Mouse (Mus musculus) heart, adult 18-20 months (tissue): ENCODE measurements around the gene Pex6. TPM values are rescaled to one million over a fixed set of nuclear protein-coding genes. Genes with fewer than 3 reads are reported as not detected.

Experiments used
- DNase-seq, 2 experiments: peaks; one replicate each; pipeline ENCODE4 v3.0.0; 2021 to 2022; ENCODE audit warnings: mixed read lengths in 1 of 2
- total RNA-seq, 2 experiments: library from RNA; stranded (reverse); gene quantifications; 2 replicates each; pipeline ENCODE4 v1.2.3; 2021

The Pex6 gene
- total RNA-seq, 2 experiments from 2014 or later: 36.1 to 39.2 TPM

- no peak for DNase-seq
Observed at GRCm38 (mm10) chr17:46699912-46700311, 11.4 kb upstream of the Pex6 start.

DNA sequence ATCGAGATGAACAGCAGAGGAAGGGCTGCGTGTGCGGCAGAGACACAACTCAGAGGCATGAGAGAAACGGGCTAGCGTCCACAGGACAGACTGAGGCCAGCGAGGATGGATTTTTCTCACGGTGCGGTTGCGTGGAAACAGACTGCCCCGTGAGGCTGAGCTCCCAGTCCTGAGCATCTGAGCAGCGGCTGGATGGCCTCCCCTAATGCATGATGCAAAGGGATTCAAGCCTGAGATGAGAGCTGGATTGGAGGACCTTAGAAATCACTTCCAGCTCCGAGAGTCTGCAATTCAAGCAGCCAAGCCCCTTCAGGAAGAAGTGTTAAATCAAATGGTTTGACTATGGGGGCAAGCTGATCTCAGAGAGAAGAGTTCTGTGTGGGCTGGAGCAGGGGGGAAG is 9.8 kb upstream of the Pex6 start:
- DNase-seq: no peak

GRCm38 (mm10) chr17:46702100-46702499 is 9.2 kb upstream of the Pex6 start:
- DNase-seq: no peak

DNA sequence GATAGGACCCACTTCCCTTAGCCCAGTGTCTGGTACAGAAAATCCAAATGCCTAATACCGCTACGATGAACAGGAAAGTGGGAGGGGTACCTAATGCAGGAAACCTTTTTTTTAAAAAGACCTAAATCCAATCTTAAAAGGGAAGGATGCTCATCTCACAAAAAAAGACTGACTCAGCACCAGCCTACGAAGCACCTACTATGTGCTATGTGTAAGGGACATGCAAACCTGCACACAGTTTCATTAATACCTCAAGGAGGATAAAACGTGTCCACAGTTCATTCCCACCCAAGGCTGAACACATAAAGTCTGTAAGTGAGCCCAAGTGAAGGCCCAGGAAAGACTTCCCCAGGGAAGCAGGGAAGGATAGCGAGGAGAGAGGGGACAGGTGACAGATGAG is 8.8 kb upstream of the Pex6 start:
- DNase-seq: no peak

GRCm38 (mm10) chr17:46703971-46704886 is 7.0 kb upstream of the Pex6 start:
- DNase-seq: peak in 1 of 2 experiments; percentile 37

GRCm38 (mm10) chr17:46704887-46705835 is 6.1 kb upstream of the Pex6 start, which contains the start of gene Ppp2r5d:
Gene Ppp2r5d (minus strand): TSS chr17:46705111.
- peak; percentile 99 for DNase-seq

DNA sequence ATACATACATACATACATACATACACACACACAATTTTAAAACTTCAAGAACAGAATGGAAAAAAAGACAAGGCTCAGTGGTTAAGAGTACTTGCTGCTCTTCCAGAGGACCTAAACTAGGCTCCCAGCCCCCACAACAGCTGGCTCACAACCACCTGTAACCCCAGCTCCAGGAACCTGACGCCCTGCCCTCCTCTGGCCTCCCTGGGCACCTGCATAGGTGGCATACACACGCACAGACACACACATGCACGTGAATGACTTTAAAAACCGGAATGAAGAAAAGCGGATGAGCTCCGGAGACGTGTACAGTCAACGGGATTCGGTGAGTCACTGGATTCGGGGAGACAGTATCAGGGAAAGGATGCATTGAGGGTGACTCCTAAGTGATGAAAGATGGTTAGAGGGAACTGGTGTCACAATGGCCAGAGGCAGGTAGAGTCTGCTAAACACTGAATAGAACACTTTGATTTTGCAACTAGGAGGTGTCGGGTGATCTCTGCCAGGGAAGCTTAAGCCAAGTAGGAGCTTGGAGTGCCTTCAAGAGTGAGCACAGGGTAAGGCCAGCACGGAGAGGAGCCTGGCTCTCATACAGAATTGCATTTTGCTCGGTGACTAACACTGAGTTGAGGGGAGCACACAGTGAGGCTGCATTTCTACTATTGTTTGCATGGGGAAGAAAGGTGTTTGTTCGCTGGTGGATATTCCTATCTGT is 4.7 kb upstream of the Pex6 start:
- DNase-seq: peak; percentile 48 to 67

DNA sequence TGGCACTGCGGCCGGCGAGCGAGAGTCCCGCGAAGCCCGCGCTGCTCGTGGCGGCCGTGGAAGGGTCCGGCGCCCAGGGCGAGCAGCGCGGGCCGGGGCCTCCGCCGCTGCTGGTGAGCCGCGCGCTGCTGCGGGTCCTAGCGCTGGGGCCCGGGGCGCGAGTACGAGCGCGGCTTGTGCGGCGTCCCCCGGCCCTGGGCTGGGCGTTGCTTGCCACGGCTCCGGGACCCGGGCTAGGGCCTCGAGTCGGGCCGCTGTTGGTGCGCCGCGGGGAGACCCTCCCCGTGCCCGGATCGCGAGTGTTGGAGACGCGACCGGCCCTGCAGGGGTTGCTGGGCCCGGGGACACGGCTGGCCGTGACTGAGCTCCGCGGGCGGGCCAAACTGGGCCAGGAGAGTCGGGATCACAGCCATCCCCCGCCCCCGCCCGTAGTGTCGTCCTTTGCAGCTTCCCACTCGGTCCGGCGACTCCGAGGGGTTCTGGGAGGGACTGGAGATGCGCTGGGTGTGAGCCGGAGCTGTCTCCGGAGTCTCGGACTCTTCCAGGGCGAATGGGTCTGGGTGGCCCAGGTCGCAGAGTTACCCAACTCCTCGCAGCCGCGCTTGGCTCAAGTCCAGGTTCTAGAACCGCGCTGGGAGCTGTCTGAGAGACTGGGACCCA is 479 bp downstream of the Pex6 start:
- peak; percentile 49 to 60 for DNase-seq

GRCm38 (mm10) chr17:46712442-46712841 is 1.2 kb downstream of the Pex6 start:
- no peak for DNase-seq

- no peak for DNase-seq
Observed at GRCm38 (mm10) chr17:46713849-46714248, 2.6 kb downstream of the Pex6 start.

DNA sequence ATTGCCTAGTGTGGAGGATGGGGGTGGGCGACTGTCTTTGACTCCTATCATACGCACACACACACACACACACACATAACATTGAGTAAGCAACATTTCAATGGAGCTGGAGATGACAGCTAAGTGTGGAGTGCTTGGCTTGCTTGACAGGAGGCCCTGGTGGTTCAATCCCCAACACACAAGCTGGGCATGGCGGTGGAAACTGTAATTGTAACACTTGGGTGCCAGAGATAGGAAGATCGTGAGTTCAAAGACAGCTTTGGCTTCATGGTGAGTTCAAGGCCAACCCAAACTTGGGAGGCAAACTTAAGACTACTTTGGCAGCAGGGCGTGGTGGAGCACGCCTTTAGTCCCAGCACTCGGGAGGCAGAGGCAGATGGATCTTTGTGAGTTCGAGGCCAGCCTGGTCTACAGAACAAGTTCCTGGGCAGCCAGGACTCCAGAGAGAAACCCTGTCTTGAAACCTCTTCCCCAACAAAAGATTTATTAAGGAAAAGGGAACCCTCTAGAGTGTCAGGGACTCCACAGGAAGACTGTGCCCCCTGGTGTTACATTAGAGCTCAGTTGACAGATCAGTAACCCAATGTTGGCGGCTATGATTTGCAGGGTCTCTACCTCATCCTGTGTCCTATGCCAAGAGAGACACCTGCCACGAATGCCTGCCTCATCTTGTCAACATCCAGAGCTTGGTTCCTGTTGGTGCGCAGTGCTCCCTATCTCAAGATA is 3.7 kb downstream of the Pex6 start:
- peak in 1 of 2 experiments; percentile 40 for DNase-seq

GRCm38 (mm10) chr17:46721077-46721476 is 9.8 kb downstream of the Pex6 start:
- no peak for DNase-seq

GRCm38 (mm10) chr17:46724477-46725084 is 13.3 kb downstream of the Pex6 start:
- DNase-seq: no peak

GRCm38 (mm10) chr17:46725273-46725672 is 14.0 kb downstream of the Pex6 start:
- DNase-seq: peak; percentile 21 to 35

DNA sequence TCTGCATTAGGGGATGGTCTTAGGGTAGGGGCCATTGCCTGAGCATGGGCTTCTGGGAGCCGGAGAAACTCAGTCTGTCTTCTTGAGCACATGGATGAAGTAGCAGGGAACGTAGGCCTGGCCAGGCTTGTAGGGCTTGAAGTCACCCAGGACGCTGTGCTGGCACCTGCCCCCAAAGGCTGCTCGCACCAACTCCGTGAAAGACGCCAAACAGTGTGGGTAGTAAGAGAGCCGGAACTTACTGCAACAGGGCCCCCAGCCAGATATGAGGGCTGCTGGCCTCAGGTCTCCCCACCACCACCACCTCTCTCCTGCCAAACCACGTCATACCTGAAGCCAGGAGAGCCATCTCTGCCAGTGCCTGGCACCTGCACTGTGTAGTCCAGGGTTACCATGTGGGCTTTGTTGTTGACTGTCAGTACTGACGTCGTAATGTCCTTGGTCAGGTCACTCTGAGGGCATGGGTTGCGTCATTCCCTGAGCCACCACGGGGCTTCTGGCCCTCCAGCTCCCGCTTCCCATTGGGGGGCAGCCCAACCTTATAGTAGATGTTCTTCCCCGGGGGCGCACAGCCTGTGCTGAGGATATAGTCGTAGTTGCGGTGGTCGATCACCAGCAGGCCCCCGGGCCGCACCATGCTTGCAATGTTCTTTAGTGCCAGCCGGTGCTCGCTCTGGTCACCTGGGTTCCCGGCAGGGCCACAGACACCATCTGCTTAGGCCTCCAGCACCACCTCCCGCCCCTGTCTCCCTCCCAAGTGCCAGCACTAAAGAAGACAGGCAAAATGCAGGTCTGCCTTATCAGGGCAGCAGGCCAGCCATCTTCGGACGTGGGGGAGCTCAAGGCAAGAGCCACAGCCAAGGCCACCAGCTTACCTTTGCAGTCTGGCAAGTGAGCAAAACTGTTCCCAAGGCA is 14.7 kb downstream of the Pex6 start:
- no peak for DNase-seq

DNA sequence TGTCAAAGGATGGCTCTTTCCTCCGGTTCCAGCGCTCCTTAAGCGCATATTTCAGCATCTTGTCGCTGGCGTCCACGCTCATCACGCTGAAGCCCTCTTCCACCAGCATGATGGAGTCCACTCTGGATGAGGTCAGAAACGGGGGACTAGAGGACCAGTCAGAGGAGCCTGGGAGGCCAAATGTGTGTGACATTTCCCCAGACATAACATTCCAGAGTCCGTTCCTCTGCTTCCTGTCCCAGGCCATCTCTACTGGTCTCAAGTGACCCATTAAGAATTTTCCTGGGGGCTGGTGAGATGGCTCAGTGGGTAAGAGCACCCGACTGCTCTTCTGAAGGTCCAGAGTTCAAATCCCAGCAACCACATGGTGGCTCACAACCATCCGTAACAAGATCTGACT is 16.0 kb downstream of the Pex6 start:
- no peak for DNase-seq

- DNase-seq: no peak
Observed at GRCm38 (mm10) chr17:46728021-46728420, 16.8 kb downstream of the Pex6 start.

- DNase-seq: no peak
Observed at GRCm38 (mm10) chr17:46728496-46728895, 17.2 kb downstream of the Pex6 start.

DNA sequence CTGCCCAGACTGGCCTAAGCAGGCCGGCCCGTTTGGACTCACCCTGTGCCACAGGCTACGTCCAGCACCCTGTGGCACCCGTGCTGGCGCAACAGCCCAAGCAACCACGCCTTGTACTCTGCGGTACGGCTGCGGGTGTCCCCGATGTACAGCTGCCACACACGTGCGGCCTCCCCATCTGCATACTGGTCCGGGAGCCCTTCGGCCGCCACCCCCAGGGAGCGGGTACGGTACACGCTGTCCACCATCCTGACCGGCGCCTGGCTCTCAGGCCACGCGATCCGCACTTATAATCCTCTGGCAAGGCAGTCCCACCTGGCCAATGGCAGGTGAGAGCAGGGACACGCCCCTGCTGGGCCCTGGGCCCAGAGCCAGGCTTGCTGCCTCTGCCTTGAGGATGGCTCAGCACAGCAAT is 17.6 kb downstream of the Pex6 start, which contains the start of gene Gnmt:
TSS of gene Gnmt (minus strand) at position 265 of the 415 bp plus-strand sequence.
- peak in 1 of 2 experiments; percentile 23 for DNase-seq
